In genomic region chr4:128721061-128721648, GRCm38 (mm10) we compare ENCODE assay signal across 14 mouse cellular contexts. TPM values are rescaled to one million over a fixed set of nuclear protein-coding genes. Genes with fewer than 3 reads are reported as not detected.
DNase-seq lines count a peak whose midpoint lies in the region; ATAC-seq lines count a peak whose summit lies in the region.
"Had no signal": no experiment of that assay in that cellular context is flagged by ENCODE, and none has a peak within 500 bp of the region (broad histone marks: within the 10 kb centered on the region; RNA-seq: fewer than 3 reads in every experiment).

No protein-coding gene starts in this region.

- no peaks in the 10 kb centered on the region for H3K36me3 ChIP-seq in midbrain, embryonic 11.5 days (ENCODE audit: control insufficient read depth, insufficient read depth, low read length)
- H3K36me3 ChIP-seq: limb, embryonic 12.5 days had no signal

- WGBS in midbrain, embryonic 11.5 days = 60% methylated on average over 9 of the region's 9 CpGs

- H3K9ac ChIP-seq in midbrain, embryonic 11.5 days (ENCODE audit: low read length) = no peak overlapping the region
- H3K9ac ChIP-seq: limb, embryonic 12.5 days; liver, postnatal 0 days had no signal

- no peaks in the 10 kb centered on the region for H3K9me3 ChIP-seq in midbrain, embryonic 11.5 days (ENCODE audit: control insufficient read depth, low read length)
- H3K9me3 ChIP-seq: limb, embryonic 12.5 days; megakaryocyte, embryonic 14.5 days had no signal

- DNase-seq in retina, adult 2 months (ENCODE audit: low read depth, low spot score) = peak; percentile 63
- DNase-seq in retina, embryonic 14.5 days (ENCODE audit: low spot score) = no peak
- peak; percentile 74 to 75 for DNase-seq in cerebellum, postnatal 36 days
- DNase-seq in midbrain, embryonic 11.5 days (ENCODE audit: low spot score, missing footprints) = no peak
- no peak for DNase-seq in spleen, postnatal 36 days (ENCODE audit: low spot score in 2 of 2)
- no peak for DNase-seq in spleen, postnatal 14 days (ENCODE audit: low spot score in 2 of 2)
- no peak for DNase-seq in right cerebral cortex, postnatal 10 days (ENCODE audit: low spot score in 2 of 2)
- DNase-seq: embryo, embryonic 11 days; heart, postnatal 10 days; kidney, adult 8-10 months; layer of hippocampus, adult 9-11 months; liver, postnatal 0 days had no signal

- H3K4me3 ChIP-seq in midbrain, embryonic 11.5 days (ENCODE audit: low read depth, low read length) = no peak overlapping the region
- H3K4me3 ChIP-seq: limb, embryonic 12.5 days; megakaryocyte, embryonic 14.5 days had no signal

- no peak for ATAC-seq in midbrain, embryonic 11.5 days (ENCODE audit: low FRiP score)
- ATAC-seq: liver, postnatal 0 days had no signal

- peak overlapping the region; percentile 14; the same call in 1 of the 2 replicates for H3K27ac ChIP-seq in midbrain, embryonic 11.5 days (ENCODE audit: low read depth, low read length)

- no peak overlapping the region for H3K4me2 ChIP-seq in midbrain, embryonic 11.5 days
- H3K4me2 ChIP-seq: limb, embryonic 12.5 days had no signal

- peaks cover 54% of the 10 kb centered on the region for H3K4me1 ChIP-seq in midbrain, embryonic 11.5 days (ENCODE audit: control insufficient read depth, insufficient read depth, low read length)

- no peaks in the 10 kb centered on the region for H3K27me3 ChIP-seq in midbrain, embryonic 11.5 days (ENCODE audit: control insufficient read depth, insufficient read depth, low read length)

RNA-seq across cellular contexts. Expression of gene A3galt2, which starts 34.0 kb away (rescaled TPM):
- 0.15 and 0.18 TPM in 2 replicates for polyA plus RNA-seq in midbrain, embryonic 11.5 days (2014; fragmentation: Nextera tagmentation; extraction: Ambion mirVana)
- polyA plus RNA-seq: liver, postnatal 0 days had no signal

Comparison
In these comparisons a context has a peak if more than half of its experiments do, and no peak if none do; other contexts are left out.
1. DNase-seq: peak in retina, adult 2 months (single experiment) and cerebellum, postnatal 36 days (2 of 2); none in retina, embryonic 14.5 days (single experiment), midbrain, embryonic 11.5 days (single experiment), spleen, postnatal 36 days (0 of 2), spleen, postnatal 14 days (0 of 2) and right cerebral cortex, postnatal 10 days (0 of 2).